Mouse (Mus musculus) layer of hippocampus, postnatal 36 days (tissue): ENCODE measurements around the gene Slc16a5. TPM values are rescaled to one million over a fixed set of nuclear protein-coding genes. Genes with fewer than 3 reads are reported as not detected.
"Not testable (repeated sequence)": the region's sequence is repeated elsewhere in the genome, so short reads cannot be mapped to it uniquely, and the experiment has no call there.

Source experiments
- DNase-seq, 2 experiments: peaks; one replicate each; pipeline ENCODE4 v3.0.0; 2022
- total RNA-seq, 2 experiments: library from RNA; stranded (reverse); gene quantifications; 2 replicates each; pipeline ENCODE4 v1.2.3; 2021

The Slc16a5 gene
- total RNA-seq, 2 experiments from 2014 or later: not detected

- no peak for DNase-seq
These were observed 14.2 kb upstream of the Slc16a5 start for GRCm38 (mm10) chr11:115448075-115448474.

DNA sequence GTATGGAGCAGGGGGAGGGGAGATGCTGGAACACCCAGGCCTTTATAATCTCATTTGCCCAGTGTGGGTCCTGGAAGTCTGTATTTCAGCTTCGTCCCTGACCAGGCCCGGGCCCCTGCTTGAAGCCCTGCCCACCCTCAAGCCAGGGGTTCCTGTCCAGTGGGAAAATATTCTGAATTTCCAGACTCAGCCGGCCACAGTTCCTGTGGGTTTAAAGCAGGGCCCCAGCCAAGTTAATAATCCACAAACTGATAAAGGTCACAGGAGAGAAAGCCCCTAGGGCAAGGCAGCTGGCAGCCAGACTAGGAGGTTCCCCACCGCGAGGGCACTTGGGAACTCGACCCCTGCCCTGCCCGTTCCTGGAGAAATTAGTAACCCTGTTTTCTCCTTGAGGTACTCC lies 13.3 kb upstream of the Slc16a5 start:
- no peak for DNase-seq

GRCm38 (mm10) chr11:115450176-115450575 lies 12.1 kb upstream of the Slc16a5 start:
- no peak for DNase-seq

- no peak for DNase-seq
These were observed 10.5 kb upstream of the Slc16a5 start for GRCm38 (mm10) chr11:115451781-115452241.

DNA sequence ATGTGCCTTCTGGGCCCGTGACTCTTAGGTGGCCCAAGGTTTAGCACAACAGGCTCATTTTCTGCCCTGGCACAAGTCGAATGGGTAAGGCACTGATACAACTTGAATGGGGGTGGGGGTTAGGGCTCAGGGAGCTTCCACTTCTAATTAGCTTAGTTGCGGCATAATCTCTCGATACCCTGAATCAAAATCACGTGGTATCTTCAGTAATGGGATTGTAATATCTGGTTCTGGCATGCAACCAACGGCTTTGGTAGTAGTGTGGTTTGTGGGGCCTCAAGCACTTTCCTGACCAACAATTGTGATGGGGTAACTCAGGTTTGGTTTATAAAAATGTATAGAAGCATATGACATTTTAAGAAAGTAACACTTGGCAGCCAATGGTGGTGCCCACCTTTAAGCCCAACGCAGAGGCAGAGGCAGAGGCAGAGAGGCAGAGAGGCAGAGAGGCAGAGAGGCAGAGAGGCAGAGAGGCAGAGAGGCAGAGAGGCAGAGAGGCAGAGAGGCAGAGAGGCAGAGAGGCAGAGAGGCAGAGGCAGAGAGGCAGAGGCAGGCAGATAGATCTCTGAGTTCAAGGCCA lies 9.9 kb upstream of the Slc16a5 start:
- DNase-seq: no peak

GRCm38 (mm10) chr11:115453306-115453705 lies 9.0 kb upstream of the Slc16a5 start:
- DNase-seq: no peak

DNA sequence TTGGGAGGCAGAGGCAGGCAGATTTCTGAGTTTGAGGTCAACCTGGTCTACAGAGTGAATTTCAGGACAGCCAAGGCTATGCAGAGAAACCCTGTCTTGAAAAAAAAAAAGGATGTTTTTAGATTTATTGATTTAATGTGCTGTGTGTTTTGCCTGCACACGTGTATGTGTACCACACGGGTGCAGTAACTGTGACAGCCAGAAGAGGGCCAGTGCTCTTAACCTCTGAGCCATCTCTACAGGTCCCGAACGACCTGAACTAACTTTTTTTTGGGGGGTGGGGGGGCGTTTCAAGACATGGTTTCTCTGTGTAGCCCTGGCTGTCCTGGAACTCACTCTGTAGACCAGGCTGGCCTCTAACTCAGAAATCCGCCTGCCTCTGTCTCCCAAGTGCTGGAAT lies 7.5 kb upstream of the Slc16a5 start:
- not testable (repeated sequence) for DNase-seq

DNA sequence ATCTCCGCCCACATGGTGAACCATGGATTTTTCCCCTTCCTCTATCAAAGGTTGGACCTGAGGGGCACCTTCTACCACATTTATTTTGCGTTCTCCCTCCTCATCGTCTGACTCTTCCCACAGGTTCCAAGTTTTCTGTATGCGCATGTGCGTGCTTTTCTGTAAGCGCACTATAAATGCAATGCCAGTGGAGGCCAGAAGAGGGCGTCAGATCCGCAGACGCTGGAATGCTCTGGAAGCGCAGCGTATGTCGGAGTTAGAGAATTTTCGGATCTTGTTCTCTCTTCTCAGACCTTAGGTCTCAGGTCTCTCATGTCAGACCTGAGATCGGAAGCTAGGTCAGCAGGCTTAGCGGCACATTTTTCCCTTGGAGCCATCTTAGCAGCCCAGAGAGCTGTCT lies 6.7 kb upstream of the Slc16a5 start:
- no peak for DNase-seq

DNA sequence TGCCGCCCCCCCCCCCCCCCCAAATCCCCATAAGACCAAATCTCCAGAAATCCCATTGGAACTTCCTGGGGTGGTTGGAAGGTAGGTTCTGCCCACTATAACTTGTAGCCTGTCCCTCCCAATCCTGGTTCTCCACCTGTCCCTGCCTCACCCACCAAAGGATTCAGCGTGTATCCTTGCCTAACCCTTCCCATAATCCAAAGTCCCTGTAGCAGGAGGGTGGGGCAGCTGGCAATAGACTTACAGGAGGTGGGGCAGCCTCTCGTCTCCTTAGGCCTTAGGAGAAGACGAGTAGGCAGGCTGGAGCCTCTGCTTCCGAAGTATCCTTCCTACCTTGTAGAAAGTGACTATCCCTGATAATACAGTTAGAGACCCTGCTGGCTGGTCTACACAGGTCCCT lies 6.1 kb upstream of the Slc16a5 start:
- no peak for DNase-seq

GRCm38 (mm10) chr11:115457405-115457804 lies 4.9 kb upstream of the Slc16a5 start:
- no peak for DNase-seq

DNA sequence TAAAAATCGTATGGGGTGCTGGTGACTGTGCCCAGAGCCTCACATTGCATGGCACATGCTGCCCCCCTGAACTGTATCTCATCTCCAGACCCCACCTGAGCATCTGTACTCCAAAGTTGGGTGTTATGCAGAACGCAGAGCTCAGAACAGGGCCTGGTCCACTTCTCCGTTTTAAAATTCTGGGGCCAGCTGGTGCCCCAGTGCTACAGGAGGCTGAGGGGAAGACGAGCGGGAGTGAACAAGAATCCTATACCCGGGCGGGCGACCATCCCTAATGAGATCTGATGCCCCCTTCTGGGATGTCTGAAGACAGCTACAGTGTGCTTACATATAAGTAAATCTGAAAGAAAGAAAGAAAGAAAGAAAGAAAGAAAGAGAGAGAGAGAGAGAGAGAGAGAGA lies 1.3 kb upstream of the Slc16a5 start:
- DNase-seq: no peak

DNA sequence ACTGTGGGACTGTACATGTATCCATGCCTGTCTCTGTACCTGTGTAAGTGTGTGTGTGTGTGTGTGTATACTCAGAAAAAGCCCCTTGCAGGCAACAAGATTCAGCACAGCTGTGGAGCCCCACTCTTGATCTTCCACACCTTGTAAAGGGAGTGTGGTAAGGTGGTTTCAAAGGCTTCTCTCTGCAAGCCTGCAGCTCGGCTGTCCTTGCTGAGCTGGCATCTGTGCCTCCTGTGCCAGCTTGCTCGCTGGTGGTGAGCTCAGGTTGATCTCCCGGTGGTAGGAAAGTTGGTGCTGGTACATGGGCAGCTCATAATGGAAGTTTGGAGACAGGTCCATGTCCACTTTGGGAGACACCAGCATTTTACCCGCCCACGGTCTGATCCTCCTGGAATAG lies 430 bp upstream of the Slc16a5 start:
- no peak for DNase-seq

DNA sequence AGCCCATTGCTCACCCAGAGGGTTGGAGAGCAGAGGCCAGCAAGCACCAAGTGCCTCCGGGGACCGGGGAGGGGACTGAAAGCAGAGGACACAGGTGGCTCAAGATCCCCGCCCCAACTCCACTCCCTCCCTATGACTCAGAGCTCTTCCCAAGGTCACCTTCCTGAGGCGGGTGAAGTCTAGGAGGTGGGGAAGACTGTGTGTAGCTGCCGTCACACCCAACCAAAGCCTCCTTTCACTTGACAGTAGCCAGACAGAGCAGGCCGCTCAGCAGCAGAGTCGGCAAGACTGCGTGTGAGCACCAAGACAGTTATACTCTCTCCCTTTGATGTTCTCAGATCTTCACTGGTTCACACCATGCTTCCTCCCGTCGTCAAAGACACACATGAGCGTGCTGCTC lies 1.1 kb downstream of the Slc16a5 start:
- no peak for DNase-seq

DNA sequence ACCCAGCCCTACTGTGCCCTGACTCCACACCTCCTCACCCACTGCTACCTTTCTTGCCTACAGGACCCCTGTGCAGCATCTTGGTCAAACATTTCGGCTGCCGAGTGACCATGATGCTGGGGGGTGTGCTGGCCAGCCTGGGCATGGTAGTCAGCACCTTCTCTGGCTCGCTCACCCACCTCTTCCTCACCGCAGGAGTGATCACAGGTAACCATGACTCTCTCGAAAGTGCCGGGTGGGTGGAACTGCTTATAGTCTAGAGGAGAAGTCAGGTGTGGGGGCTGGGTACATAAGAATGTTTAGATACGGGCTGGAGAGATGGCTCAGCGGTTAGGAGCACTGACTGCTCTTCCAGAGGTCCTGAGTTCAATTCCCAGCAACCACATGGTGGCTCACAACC lies 2.6 kb downstream of the Slc16a5 start:
- DNase-seq: no peak

DNA sequence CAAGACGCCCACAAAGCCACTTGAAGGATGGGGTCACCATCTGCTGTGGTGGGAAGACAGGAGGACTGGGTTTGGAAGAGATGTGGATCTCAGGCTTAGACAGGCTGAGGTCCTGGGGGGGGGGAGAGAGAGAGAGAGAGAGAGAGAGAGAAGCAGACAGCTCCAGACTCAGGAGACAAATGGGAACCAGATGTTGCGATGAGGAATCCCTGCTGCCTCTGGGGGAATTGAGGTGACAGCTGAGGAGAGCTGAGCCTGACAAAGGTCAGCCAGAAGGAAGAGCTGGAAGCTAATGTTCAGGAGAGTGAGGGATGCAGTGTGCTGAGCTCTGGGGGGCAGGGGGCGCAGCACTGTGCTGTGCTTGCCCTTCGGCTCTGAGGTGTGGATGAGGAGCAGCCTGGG lies 4.9 kb downstream of the Slc16a5 start:
- DNase-seq: no peak

- no peak for DNase-seq
These were observed 9.9 kb downstream of the Slc16a5 start for GRCm38 (mm10) chr11:115472183-115472582.

DNA sequence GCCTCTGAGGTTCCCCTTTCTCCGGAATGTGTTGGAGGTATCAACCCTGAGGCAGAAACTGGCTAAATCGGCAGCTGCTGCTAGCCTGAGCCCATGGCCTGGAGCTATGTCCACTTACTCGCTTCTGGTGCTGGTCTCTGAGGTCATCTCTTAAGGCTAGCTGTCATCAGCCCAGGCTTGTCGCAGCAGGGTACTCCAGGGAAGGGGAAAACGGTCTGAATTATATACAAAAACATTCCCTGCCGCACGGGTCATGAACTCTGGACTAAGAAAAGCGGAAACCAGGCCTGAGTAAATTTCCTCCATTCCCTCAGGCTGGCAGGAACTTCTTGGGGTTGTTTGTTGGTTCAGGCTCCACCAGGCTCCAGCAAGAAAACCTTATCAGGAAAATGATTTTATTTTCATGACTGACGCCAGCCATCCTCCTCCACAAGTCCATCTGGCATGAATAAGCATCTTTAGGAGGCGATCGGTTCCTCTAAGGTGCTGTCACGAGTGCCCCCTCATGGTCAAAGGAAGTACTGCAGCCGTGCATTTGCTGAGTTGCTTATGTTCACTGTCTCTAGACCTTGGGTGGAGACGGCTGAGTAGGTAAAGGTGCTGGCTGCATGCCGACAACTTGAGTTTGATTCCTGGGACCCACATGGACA lies 11.5 kb downstream of the Slc16a5 start:
- peak; percentile 91 to 93 for DNase-seq

- peak; percentile 93 to 95 for DNase-seq
These were observed 12.9 kb downstream of the Slc16a5 start, which contains the start of gene Armc7 for GRCm38 (mm10) chr11:115475025-115475757. Armc7 (plus strand) TSS chr11:115475667.

DNA sequence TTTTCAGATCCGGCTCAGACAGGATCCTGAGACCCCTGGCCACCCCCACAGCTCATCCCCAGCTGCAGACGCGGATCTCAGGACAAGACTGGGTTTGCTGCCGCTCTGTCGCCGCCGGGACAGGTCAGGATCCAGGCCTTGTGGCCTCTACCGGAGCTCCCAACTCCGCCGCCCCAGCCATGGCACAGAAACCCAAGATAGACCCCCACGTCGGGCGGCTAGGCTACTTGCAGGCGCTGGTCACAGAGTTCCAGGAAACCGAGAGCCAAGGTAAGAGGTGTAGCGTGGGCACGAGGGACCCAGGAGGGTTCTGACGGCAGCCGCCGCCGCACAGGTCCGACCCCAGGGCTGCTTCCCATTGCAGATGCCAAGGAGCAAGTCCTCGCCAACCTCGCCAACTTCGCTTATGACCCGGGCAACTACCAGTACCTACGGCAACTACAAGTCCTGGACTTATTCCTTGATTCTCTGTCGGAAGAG lies 13.5 kb downstream of the Slc16a5 start:
- no peak for DNase-seq

DNA sequence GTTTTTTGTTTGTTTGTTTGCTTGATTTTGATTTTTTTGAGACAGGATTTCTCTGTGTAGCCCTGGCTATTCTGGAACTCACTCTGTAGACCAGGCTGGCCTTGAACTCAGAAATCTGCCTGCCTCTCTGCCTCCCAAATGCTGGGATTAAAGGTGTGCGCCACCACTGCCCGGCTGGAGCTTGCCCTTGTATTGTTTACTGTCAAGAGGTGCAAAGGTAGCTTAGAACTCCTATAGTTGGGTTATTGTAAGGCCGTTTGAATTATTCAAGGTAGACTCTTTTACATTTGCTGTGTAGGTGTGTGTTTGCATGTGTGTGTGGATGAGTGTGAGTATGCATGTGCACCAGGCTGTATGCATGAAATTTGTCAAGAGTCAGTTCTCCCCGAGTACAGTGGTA lies 14.4 kb downstream of the Slc16a5 start:
- not testable (repeated sequence) for DNase-seq

DNA sequence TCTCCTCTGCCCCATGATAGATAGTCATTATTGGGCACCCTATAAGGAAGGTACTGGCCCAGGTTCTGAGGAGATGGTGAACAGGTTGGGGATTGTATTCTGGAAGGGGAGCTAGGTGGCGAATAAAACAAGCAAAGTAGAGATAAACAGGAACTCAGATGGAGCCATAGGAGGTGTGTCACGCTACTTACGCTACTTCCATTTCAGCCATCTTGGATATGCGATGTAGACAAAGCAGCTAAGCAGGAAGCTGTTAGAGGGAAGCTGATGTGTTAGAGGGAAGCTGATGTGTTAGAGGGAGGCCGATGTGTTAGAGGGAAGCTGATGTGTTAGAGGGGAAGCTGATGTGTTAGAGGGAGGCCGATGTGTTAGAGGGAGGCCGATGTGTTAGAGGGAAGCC lies 15.1 kb downstream of the Slc16a5 start:
- DNase-seq: not testable (repeated sequence)

- DNase-seq: no peak
These were observed 16.1 kb downstream of the Slc16a5 start for GRCm38 (mm10) chr11:115478296-115478938.
